Mouse (Mus musculus) ES-E14 (cell line): ENCODE results near the gene Gpr108. TPM values are rescaled to one million over a fixed set of nuclear protein-coding genes. Genes with fewer than 3 reads are reported as not detected.

ENCODE experiments used
- DNase-seq: peaks from one replicate; pipeline ENCODE4 v3.0.0-alpha.2; 2013; ENCODE audit warnings: low read depth, low spot score
- H3K27ac ChIP-seq: 2 replicates; pipeline ENCODE4 v1.5.1; 2012; ENCODE audit warnings: low read depth, mild to moderate bottlenecking, low read length, moderate library complexity, mixed read lengths; ENCODE audit not compliant: poor library complexity, insufficient read depth, severe bottlenecking
- H3K36me3 ChIP-seq: 2 replicates; pipeline ENCODE4 v1.6.1; 2012; ENCODE audit warnings: mild to moderate bottlenecking, low read length, moderate library complexity, mixed read lengths; ENCODE audit not compliant: control insufficient read depth, poor library complexity, insufficient read depth, severe bottlenecking
- H3K4me1 ChIP-seq, 2 experiments: fragments of 150-350 bp in 1 of 2; sonication (generic) in 1 of 2; 2 replicates each; pipeline ENCODE4 v1.6.1; 2012; ENCODE audit warnings: low read length in 2 of 2, mild to moderate bottlenecking in 1 of 2, mixed read lengths in 1 of 2; ENCODE audit not compliant: control insufficient read depth in 2 of 2, insufficient read depth in 2 of 2, poor library complexity in 1 of 2
- H3K4me3 ChIP-seq, 2 experiments: fragments of 150-350 bp in 1 of 2; sonication (generic) in 1 of 2; 2 replicates each; pipeline ENCODE4 v1.5.1; 2012; ENCODE audit warnings: low read length in 2 of 2, low read depth in 1 of 2, mild to moderate bottlenecking in 1 of 2, mixed read lengths in 1 of 2; ENCODE audit not compliant: insufficient read depth in 1 of 2, poor library complexity in 1 of 2, severe bottlenecking in 1 of 2
- H3K9ac ChIP-seq: 2 replicates; pipeline ENCODE4 v1.6.1; 2012; ENCODE audit warnings: low read depth, mild to moderate bottlenecking, low read length, mixed read lengths; ENCODE audit not compliant: poor library complexity, insufficient read depth, severe bottlenecking
- H3K9me3 ChIP-seq: fragments of 150-350 bp; sonication (generic); 2 replicates; pipeline ENCODE4 v1.6.1; 2012; ENCODE audit warnings: low read depth, mild to moderate bottlenecking, low read length; ENCODE audit not compliant: control insufficient read depth, insufficient read depth
- CHD2 ChIP-seq: IDR thresholded peaks from 2 replicates; pipeline ENCODE4 v1.6.1; 2014; ENCODE audit warnings: mild to moderate bottlenecking, low read depth, low read length, inconsistent platforms
- HCFC1 ChIP-seq: IDR thresholded peaks from 2 replicates; pipeline ENCODE4 v1.6.1; 2012; ENCODE audit warnings: low read length, inconsistent platforms, borderline replicate concordance; ENCODE audit not compliant: insufficient read depth
- MAFK ChIP-seq: IDR thresholded peaks from 2 replicates; pipeline ENCODE4 v1.6.1; 2014; ENCODE audit warnings: mild to moderate bottlenecking, low read depth, low read length, inconsistent platforms; ENCODE audit not compliant: insufficient read depth
- ZC3H11A ChIP-seq: IDR thresholded peaks from 2 replicates; pipeline ENCODE4 v1.6.1; 2012; ENCODE audit warnings: low read depth, mild to moderate bottlenecking, inconsistent platforms, low read length, borderline replicate concordance
- ZNF384 ChIP-seq: IDR thresholded peaks from 2 replicates; pipeline ENCODE4 v1.6.1; 2012; ENCODE audit warnings: low read depth, low read length, inconsistent platforms
- in situ Hi-C, 2 experiments: fragments of 600-800 bp; cut with MboI; formaldehyde crosslinking; loops; one replicate each; pipeline ENCODE4 v1.15.1; 2025; ENCODE audit warnings: low sequenced_read_pairs in 2 of 2, inconsistent platforms in 1 of 2; ENCODE audit not compliant: unreplicated experiment in 2 of 2
- total RNA-seq: library from RNA; depleted of rRNA; stranded (reverse); fragments of 300-350 nt; gene quantifications from 2 replicates; pipeline ENCODE4 v1.2.3, GENCODE M21; 2012

Gpr108 gene
- total RNA-seq, 1 experiment: 25.0 TPM

GRCm38 (mm10) chr17:57290671-57291055, 42.4 kb upstream of the Gpr108 start:
- Histone ChIP-seq H3K36me3 (no peaks in the 10 kb centered on the region), H3K9me3 (no peaks in the 10 kb centered on the region), H3K9ac (no peak overlapping the region), H3K4me3 (no peak overlapping the region), H3K4me1 (no peaks in the 10 kb centered on the region), H3K27ac (no peak overlapping the region)
- DNase-seq: no peak
- TF ChIP-seq HCFC1 (no peak), CHD2 (no peak), ZC3H11A (no peak), ZNF384 (no peak), MAFK (no peak)
- in situ Hi-C loops: no loop called here

- in situ Hi-C loops: no loop called here
- H3K4me1 ChIP-seq: no peaks in the 10 kb centered on the region
- no peak overlapping the region for H3K9ac ChIP-seq
- DNase-seq: no peak
- no peaks in the 10 kb centered on the region for H3K36me3 ChIP-seq
- H3K9me3 ChIP-seq: no peaks in the 10 kb centered on the region
- H3K4me3 ChIP-seq: no peak overlapping the region
- TF ChIP-seq HCFC1: no peak
- TF ChIP-seq MAFK: no peak
- TF ChIP-seq ZNF384: no peak
- no peak for TF ChIP-seq CHD2
- no peak for TF ChIP-seq ZC3H11A
- no peak overlapping the region for H3K27ac ChIP-seq
Observed at GRCm38 (mm10) chr17:57290001-57290670, 41.9 kb upstream of the Gpr108 start.

- TF ChIP-seq CHD2 (no peak), ZNF384 (no peak), HCFC1 (no peak), ZC3H11A (no peak), MAFK (no peak)
- H3K27ac ChIP-seq: no peak overlapping the region
- no peaks in the 10 kb centered on the region for H3K4me1 ChIP-seq
- no peak overlapping the region for H3K4me3 ChIP-seq
- no peak for DNase-seq
- in situ Hi-C loops: no loop called here
- no peak overlapping the region for H3K9ac ChIP-seq
- H3K9me3 ChIP-seq: no peaks in the 10 kb centered on the region
- no peaks in the 10 kb centered on the region for H3K36me3 ChIP-seq
Observed at GRCm38 (mm10) chr17:57289252-57289651, 41.0 kb upstream of the Gpr108 start.

- Histone ChIP-seq H3K9ac (no peak overlapping the region), H3K4me1 (no peaks in the 10 kb centered on the region), H3K27ac (no peak overlapping the region), H3K9me3 (no peaks in the 10 kb centered on the region), H3K4me3 (no peak overlapping the region), H3K36me3 (no peaks in the 10 kb centered on the region)
- peak; percentile 98 for TF ChIP-seq MAFK
- no peak for TF ChIP-seq ZC3H11A
- DNase-seq: no peak
- in situ Hi-C loops: no loop called here
Observed at GRCm38 (mm10) chr17:57286718-57287355, 38.6 kb upstream of the Gpr108 start.
